Mouse (Mus musculus) spleen, postnatal 10 days (tissue): ENCODE data around the gene Usp11.
A peak's percentile ranks its signal among the peaks of the same experiment; 100 is the strongest.
"Not testable (repeated sequence)": the region's sequence is repeated elsewhere in the genome, so short reads cannot be mapped to it uniquely, and the experiment has no call there.

Source experiments
- DNase-seq, 2 experiments: peaks; one replicate each; pipeline ENCODE4 v3.0.0; 2021 to 2022; ENCODE audit warnings: low spot score in 2 of 2

Usp11 gene

GRCm38 (mm10) chrX:20703741-20704290 lies at the start of gene Usp11:
Gene Usp11 (plus strand): TSS chrX:20703906.
- no peak for DNase-seq

- no peak for DNase-seq
These were observed 46.1 kb upstream of the Usp11 start for GRCm38 (mm10) chrX:20657593-20657992.

GRCm38 (mm10) chrX:20658026-20658652 lies 45.6 kb upstream of the Usp11 start, which contains the start of gene Uba1:
Gene Uba1 (plus strand): TSS chrX:20658326.
- DNase-seq, result peak; percentile 37 to 84

GRCm38 (mm10) chrX:20658891-20659406 lies 44.8 kb upstream of the Usp11 start:
- DNase-seq, result peak; percentile 14 to 28

- DNase-seq, result no peak
These were observed 41.4 kb upstream of the Usp11 start for GRCm38 (mm10) chrX:20662317-20662715.

GRCm38 (mm10) chrX:20662716-20663443 lies 40.8 kb upstream of the Usp11 start:
- DNase-seq, result peak; percentile 68 to 85

- no peak for DNase-seq
These were observed 40.3 kb upstream of the Usp11 start for GRCm38 (mm10) chrX:20663444-20663790.

GRCm38 (mm10) chrX:20687519-20688067 lies 16.1 kb upstream of the Usp11 start, which contains the start of gene Cdk16:
Gene Cdk16 (plus strand): TSS chrX:20687954.
- peak; percentile 65 to 84 for DNase-seq

GRCm38 (mm10) chrX:20688068-20688547 lies 15.6 kb upstream of the Usp11 start:
- peak; percentile 74 to 82 for DNase-seq

- DNase-seq, result peak; percentile 50 to 69
These were observed 15.1 kb upstream of the Usp11 start for GRCm38 (mm10) chrX:20688615-20689014.

- DNase-seq, result no peak
These were observed 12.1 kb upstream of the Usp11 start for GRCm38 (mm10) chrX:20691566-20691965.

- DNase-seq, result no peak
These were observed 11.1 kb upstream of the Usp11 start for GRCm38 (mm10) chrX:20692616-20693015.

- no peak for DNase-seq
These were observed 7.9 kb upstream of the Usp11 start for GRCm38 (mm10) chrX:20695842-20696241.

GRCm38 (mm10) chrX:20704295-20705082 lies 783 bp downstream of the Usp11 start:
- peak; percentile 46 to 68 for DNase-seq

GRCm38 (mm10) chrX:20705083-20705402 lies 1.3 kb downstream of the Usp11 start:
- DNase-seq, result no peak

- DNase-seq, result no peak
These were observed 25.0 kb downstream of the Usp11 start for GRCm38 (mm10) chrX:20728681-20729080.

GRCm38 (mm10) chrX:20730048-20730447 lies 26.3 kb downstream of the Usp11 start:
- DNase-seq, result not testable (repeated sequence)

GRCm38 (mm10) chrX:20736479-20736878 lies 32.8 kb downstream of the Usp11 start:
- no peak for DNase-seq

GRCm38 (mm10) chrX:20748829-20749228 lies 45.1 kb downstream of the Usp11 start:
- no peak for DNase-seq

- no peak for DNase-seq
These were observed 57.5 kb downstream of the Usp11 start for GRCm38 (mm10) chrX:20761201-20761600.
